Mouse (Mus musculus): ENCODE results near the gene Wwox. TPM values are rescaled to one million over a fixed set of nuclear protein-coding genes. Genes with fewer than 3 reads are reported as not detected.

The Wwox gene
- total and polyA plus RNA-seq, 3 experiments: 7.8 to 11.5 (median 9.1) TPM

- in situ Hi-C loops (cut with MboI; ENCODE audit: low pct_ligation_motif_present, low pct_unique_long_range_greater_than_20kb, low sequenced_read_pairs): no loop called here
Observed at GRCm38 (mm10) chr8:114816343-114816742, 376.9 kb downstream of the Wwox start.

GRCm38 (mm10) chr8:114816949-114817348, 377.5 kb downstream of the Wwox start:
- no peak for DNase-seq (ENCODE audit: extremely low read depth)
- Histone ChIP-seq H3K9ac (ENCODE audit: insufficient read depth, low read depth) (no peak overlapping the region), H3K79me2 (replicated peaks; ENCODE audit: control insufficient read depth, extremely low read depth, insufficient read depth, poor library complexity, severe bottlenecking) (no peaks in the 10 kb centered on the region), H3K4me3 (replicated peaks in 1 of 3; ENCODE audit: low read depth in 2 of 3, low read length in 2 of 3, poor library complexity in 1 of 3) (no peak overlapping the region), H3K4me2 (ENCODE audit: insufficient read depth, low read depth, poor library complexity, severe bottlenecking) (no peak overlapping the region), H3K36me3 (replicated peaks in 1 of 2; ENCODE audit: control insufficient read depth in 1 of 2, insufficient read depth in 1 of 2, low read length in 1 of 2) (no peaks in the 10 kb centered on the region), H3K4me1 (ENCODE audit: control insufficient read depth in 1 of 2, insufficient read depth in 2 of 2) (peaks cover 0 to 18% of the 10 kb centered on the region in 2 experiments; a peak in 2 of 4 replicates), H3K27ac (ENCODE audit: insufficient read depth, low read depth) (no peak overlapping the region), H3K9me3 (replicated peaks; ENCODE audit: low read length) (no peaks in the 10 kb centered on the region), H3K27me3 (replicated peaks) (no peaks in the 10 kb centered on the region)
- dilution Hi-C loops (cut with MboI; ENCODE audit: extremely low pct_ligation_motif_present, extremely low pct_unique_long_range_greater_than_20kb, low sequenced_read_pairs) (no loop called here), in situ Hi-C loops (cut with MboI; ENCODE audit: low pct_ligation_motif_present, low pct_unique_long_range_greater_than_20kb, low sequenced_read_pairs) (no loop called here)
- TF ChIP-seq TCF12 (IDR thresholded peaks at IDR 0.05; ENCODE audit: low read depth, low read length): no peak
- TF ChIP-seq EP300 (IDR thresholded peaks at IDR 0.05; ENCODE audit: low read length): no peak
- no peak for TF ChIP-seq MAZ (IDR thresholded peaks at IDR 0.05; ENCODE audit: low read depth, low read length)
- no peak for TF ChIP-seq PAX5 (IDR thresholded peaks at IDR 0.05; ENCODE audit: low read length)
- TF ChIP-seq RCOR1 (conservative IDR thresholded peaks at IDR 0.05; ENCODE audit: low read depth, low read length): no peak
- no peak for TF ChIP-seq ZC3H11A (IDR thresholded peaks at IDR 0.05; ENCODE audit: low read depth, low read length)
- TF ChIP-seq MAFK (IDR thresholded peaks at IDR 0.05; ENCODE audit: insufficient replicate concordance, low read length): no peak
- no peak for TF ChIP-seq USF2 (conservative IDR thresholded peaks at IDR 0.05; ENCODE audit: low read depth, low read length)
- TF ChIP-seq BHLHE40 (IDR thresholded peaks at IDR 0.05; ENCODE audit: low read depth, low read length): no peak
- TF ChIP-seq ETS1 (conservative IDR thresholded peaks at IDR 0.05; ENCODE audit: low read depth, low read length): no peak
- no peak for TF ChIP-seq IRF4 (IDR thresholded peaks at IDR 0.05; ENCODE audit: low read depth, low read length)
- TF ChIP-seq SMC3 (IDR thresholded peaks at IDR 0.05; ENCODE audit: low read depth, low read length): no peak

More at GRCm38 (mm10) chr8:114816343-114816742, 376.9 kb downstream of the Wwox start:
- H3K9me3 ChIP-seq (replicated peaks; ENCODE audit: low read length): no peaks in the 10 kb centered on the region
- dilution Hi-C loops (cut with MboI; ENCODE audit: extremely low pct_ligation_motif_present, extremely low pct_unique_long_range_greater_than_20kb, low sequenced_read_pairs): no loop called here
- no peak for TF ChIP-seq MAFK (IDR thresholded peaks at IDR 0.05; ENCODE audit: insufficient replicate concordance, low read length)
- peak; percentile 9 for TF ChIP-seq RAD21 (IDR thresholded peaks at IDR 0.05; ENCODE audit: low read depth, low read length)
- no peak for TF ChIP-seq USF2 (conservative IDR thresholded peaks at IDR 0.05; ENCODE audit: low read depth, low read length)
- TF ChIP-seq ETS1 (conservative IDR thresholded peaks at IDR 0.05; ENCODE audit: low read depth, low read length): no peak
- no peak for TF ChIP-seq JUN (IDR thresholded peaks at IDR 0.05; ENCODE audit: insufficient read depth, low read depth, low read length)
- H3K36me3 ChIP-seq (replicated peaks in 1 of 2; ENCODE audit: control insufficient read depth in 1 of 2, insufficient read depth in 1 of 2, low read length in 1 of 2): no peaks in the 10 kb centered on the region
- no peak overlapping the region for H3K9ac ChIP-seq (ENCODE audit: insufficient read depth, low read depth)
- no peaks in the 10 kb centered on the region for H3K27me3 ChIP-seq (replicated peaks)
- no peak for DNase-seq (ENCODE audit: extremely low read depth)
- no peak overlapping the region for H3K27ac ChIP-seq (ENCODE audit: insufficient read depth, low read depth)
- no peaks in the 10 kb centered on the region for H3K79me2 ChIP-seq (replicated peaks; ENCODE audit: control insufficient read depth, extremely low read depth, insufficient read depth, poor library complexity, severe bottlenecking)
- H3K4me3 ChIP-seq (replicated peaks in 1 of 3; ENCODE audit: low read depth in 2 of 3, low read length in 2 of 3, poor library complexity in 1 of 3): no peak overlapping the region
- H3K4me1 ChIP-seq (ENCODE audit: control insufficient read depth in 1 of 2, insufficient read depth in 2 of 2): peaks cover 0 to 18% of the 10 kb centered on the region in 2 experiments; a peak in 2 of 4 replicates
- no peak overlapping the region for H3K4me2 ChIP-seq (ENCODE audit: insufficient read depth, low read depth, poor library complexity, severe bottlenecking)
